Mouse (Mus musculus): ENCODE data around the gene Tex29.
"Not testable (repeated sequence)": the region's sequence is repeated elsewhere in the genome, so short reads cannot be mapped to it uniquely, and the experiment has no call there.

The Tex29 gene

GRCm38 (mm10) chr8:11831939-11832338 lies 8.3 kb upstream of the Tex29 start:
- DNase-seq, result no peak

- DNase-seq, result no peak
Measured at GRCm38 (mm10) chr8:11833157-11833556, 7.1 kb upstream of the Tex29 start.

DNA sequence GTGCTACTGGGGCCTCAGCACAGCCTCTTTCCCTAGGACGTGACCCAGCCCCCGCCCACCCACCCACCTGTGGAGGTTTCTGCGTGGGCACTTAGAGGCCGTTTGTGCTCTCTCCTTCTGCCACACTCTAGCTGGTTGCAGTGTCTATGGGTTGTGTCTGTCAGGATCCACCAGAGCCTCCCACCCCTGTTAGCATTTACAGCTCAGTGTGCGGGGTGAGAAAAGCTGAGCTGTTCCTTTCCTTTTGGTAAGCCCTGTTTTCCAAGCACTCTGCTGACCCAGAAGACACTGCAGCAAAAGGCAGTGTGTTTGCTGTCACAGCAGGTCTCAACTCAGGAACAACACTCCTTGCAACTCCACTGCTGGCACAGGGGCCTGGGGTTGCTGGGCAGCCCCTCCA lies 6.1 kb upstream of the Tex29 start:
- no peak for DNase-seq

DNA sequence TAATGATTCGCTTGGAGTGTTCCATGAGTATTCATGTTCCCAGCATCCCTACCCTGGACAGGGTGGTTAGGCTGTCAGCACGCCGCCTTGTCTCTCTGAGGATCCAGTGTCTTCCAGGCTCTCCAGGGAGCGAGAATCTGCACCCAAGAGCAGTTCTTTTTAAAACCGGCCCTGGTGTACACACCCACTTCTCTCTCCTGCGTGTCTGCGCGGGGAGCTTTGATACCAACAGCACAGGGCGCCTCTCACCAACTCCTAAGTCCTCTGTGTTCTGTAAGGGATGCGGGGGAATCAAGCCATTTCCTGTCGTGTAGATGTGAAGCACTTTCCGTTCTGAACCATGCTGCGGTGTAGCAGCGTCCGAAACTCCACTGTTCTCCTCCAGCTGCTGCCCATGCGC lies 5.6 kb upstream of the Tex29 start:
- no peak for DNase-seq

DNA sequence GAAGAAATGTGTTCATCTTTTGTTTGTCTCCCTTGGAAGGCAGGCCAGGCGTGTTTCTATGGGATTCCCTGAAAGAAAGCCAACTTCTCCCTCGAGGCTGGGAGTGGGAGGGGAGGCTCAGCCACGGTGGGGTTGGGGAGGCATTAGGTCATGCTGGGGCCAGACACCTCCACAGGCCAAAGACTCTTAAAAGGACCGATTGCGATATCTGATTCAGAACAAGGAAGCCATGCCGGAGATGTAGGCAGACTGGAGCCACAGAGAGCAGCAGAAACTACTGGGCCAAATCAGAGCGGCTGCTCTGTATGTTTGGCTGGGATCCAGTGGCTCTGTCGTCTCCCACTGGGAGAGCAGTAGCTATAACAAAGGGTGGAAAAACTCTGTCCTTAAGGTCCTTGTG lies 1.3 kb downstream of the Tex29 start:
- peak; percentile 51 to 55 for DNase-seq

GRCm38 (mm10) chr8:11842757-11843156 lies 2.5 kb downstream of the Tex29 start:
- no peak for DNase-seq

GRCm38 (mm10) chr8:11843677-11844315 lies 3.5 kb downstream of the Tex29 start:
- DNase-seq, result no peak

GRCm38 (mm10) chr8:11844316-11844685 lies 4.0 kb downstream of the Tex29 start:
- no peak for DNase-seq

DNA sequence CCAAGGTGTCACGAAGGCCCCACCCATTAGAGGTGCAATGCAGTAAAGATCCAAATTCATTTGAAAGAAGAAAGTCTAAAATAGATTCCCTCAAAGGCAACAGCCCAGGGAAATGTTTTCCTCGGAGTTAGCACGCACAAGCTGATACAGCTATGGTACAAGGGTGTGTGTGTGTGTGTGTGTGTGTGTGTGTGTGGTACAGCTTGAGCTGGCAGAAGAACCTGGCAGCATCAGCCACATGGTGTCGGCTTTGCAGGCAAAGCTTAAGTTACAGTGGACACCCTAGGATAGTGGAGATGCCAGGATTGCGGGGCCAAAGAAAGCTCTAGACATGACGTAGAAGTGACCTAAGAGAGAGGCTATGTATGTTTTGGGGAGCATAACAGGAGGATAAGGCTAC lies 6.5 kb downstream of the Tex29 start:
- no peak for DNase-seq

- no peak for DNase-seq
Measured at GRCm38 (mm10) chr8:11867832-11868231, 27.6 kb downstream of the Tex29 start.

GRCm38 (mm10) chr8:11874227-11874626 lies 34.0 kb downstream of the Tex29 start:
- DNase-seq, result not testable (repeated sequence)

DNA sequence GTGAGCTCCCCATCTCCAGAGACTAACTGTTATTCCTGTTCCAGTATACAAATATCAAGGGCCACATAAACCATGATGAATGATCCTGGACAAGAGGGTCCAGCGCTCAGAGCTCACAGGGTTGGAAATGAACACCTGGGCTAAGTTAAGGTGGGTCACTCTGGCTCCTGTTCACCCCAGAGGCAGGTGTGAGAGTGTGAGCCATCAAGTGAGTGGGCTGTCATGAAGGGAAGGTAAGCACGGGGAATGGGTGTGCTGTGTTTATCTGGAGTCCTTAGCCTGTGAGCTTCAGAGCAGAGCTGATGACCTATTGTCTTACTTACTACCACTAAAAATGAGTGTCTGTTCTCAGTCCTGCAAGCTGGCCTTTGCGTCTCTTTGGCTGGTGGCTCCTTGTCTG lies 44.4 kb downstream of the Tex29 start:
- DNase-seq, result no peak

DNA sequence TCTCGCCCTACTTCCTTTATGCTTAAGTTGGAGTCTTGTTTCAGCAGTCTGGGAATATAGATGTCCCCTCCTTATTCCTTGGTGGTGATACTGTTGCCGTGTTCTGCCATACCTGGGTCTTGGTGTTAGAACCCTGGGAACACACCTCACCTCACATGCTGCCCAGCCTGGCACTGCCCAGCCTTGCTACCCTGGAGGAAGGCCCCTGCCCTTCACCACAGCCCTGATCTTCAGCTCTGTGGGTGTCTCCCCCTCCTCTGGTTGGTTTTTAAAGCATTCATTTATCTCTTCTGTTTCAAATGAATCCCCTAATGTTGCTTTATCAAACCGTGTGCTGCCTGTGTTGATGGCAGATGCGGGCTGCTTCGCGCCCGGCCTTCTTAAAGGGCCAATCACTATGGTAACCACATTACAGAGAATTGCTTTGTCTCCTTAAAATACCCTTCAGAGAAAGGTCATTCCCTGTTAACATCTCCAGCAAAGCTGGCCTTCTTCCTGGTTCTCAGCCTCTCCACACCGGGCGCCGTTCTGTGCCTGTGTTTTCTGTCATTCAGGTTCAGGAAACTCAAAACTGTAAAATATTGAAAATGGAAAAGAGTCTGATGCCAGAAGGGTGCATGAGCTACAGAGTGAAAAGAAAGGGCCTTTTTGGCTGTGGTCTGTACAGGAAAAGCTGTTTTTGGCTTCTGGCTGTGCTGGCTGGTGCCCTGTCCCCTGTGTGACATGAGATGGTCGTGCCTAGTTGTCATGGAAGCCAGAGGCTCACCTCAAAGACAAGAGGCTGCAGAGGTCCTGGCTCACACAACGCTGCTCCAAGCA lies 45.8 kb downstream of the Tex29 start:
- DNase-seq, result no peak

- DNase-seq, result no peak
Measured at GRCm38 (mm10) chr8:11886824-11887223, 46.5 kb downstream of the Tex29 start.

DNA sequence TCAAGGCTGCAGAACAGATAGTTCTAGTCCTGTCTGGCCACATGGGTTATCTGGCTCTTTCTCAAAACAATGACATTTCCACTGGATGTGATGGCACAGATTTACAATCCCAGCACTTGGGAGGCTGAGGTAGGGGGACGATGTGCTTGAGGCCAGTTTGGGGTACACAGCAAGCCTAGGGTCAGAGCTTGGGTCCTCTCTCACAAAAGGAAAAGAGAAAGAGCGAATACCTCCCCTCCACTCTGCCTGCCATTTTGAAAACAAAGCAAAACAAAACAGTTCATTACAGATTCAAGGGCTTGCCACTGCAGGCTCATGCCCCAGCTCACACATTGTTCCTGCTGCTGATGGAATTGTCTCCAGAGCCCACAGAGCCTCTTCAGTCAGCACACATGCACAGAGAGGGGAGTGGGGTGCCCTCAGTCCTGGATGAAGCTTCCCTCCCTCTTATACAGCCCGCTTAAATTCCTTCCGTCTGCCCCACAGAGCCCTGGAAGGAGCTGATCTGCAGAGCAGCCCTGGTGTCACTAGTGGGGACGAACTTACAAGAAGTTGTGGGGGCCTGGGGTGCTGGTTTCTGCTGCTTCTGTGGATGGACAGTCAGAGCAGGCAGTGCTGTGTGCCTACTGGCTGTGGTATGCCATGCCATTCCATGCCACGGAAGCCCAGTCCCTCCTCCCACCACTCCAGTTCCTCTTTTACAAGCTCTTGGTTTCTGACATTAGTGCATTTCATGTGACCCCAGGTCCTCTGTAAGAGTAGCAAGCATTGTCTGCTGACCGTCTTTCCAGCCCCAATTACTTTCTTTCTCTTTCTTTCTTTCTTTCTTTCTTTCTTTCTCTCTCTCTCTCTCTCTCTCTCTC lies 49.1 kb downstream of the Tex29 start:
- DNase-seq, result no peak

- DNase-seq, result no peak
Measured at GRCm38 (mm10) chr8:11892756-11893155, 52.5 kb downstream of the Tex29 start.

GRCm38 (mm10) chr8:11896022-11896662 lies 55.9 kb downstream of the Tex29 start:
- no peak for DNase-seq

DNA sequence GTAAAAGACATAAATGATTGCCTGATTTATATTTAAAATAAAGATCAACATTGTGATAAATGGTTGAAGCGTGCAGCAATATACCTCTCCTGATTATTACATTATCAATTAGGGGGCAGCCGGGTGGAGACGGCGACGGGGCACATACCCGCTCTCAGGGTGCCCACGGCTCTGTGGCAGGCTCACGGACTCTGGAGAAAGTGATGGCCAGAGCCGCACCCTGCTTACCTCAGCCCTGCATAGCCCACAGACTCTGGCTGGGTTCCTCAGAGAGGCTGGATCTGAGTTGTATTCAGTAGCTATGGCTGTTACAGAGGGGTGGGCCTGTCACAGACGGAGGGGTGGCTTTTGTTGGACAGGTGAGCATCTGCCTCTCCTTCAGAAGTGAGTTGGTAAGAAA lies 56.4 kb downstream of the Tex29 start:
- DNase-seq, result no peak

DNA sequence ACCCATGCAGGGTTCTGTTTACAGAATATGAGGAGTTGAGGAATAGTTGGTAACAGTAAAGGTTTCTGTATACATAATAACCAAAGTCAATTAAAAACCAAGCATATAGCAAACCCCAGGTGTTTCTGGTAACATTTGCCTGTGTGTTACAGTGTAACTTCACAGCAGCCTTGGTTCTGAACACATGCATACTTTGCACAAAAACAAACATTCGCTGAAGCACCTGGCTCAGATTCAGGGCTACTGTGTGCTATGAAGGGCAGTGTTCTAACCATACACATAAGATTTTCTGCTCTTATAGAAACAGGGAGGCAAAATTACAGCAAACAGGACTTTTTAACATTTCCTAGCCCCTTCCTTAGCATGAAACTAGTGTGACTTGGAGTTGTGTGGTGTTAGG lies 58.5 kb downstream of the Tex29 start:
- no peak for DNase-seq
